Mouse (Mus musculus) brain, embryonic 14.5 days (tissue): Measurements from ENCODE around the gene Tenm2.

ENCODE experiments used
- CTCF ChIP-seq: fragments of 200-500 bp; IDR thresholded peaks from 2 replicates; pipeline ENCODE4 v1.5.1; 2012; ENCODE audit warnings: inconsistent platforms, mild to moderate bottlenecking, moderate library complexity, borderline replicate concordance; ENCODE audit not compliant: insufficient read depth, insufficient read length; ENCODE audit errors: extremely low read depth
- POLR2A ChIP-seq: fragments of 200-500 bp; IDR thresholded peaks from 2 replicates; pipeline ENCODE4 v1.6.1; 2012; ENCODE audit warnings: mild to moderate bottlenecking, inconsistent platforms, borderline replicate concordance; ENCODE audit not compliant: poor library complexity, insufficient read depth, insufficient read length, severe bottlenecking; ENCODE audit errors: extremely low read depth

DNA sequence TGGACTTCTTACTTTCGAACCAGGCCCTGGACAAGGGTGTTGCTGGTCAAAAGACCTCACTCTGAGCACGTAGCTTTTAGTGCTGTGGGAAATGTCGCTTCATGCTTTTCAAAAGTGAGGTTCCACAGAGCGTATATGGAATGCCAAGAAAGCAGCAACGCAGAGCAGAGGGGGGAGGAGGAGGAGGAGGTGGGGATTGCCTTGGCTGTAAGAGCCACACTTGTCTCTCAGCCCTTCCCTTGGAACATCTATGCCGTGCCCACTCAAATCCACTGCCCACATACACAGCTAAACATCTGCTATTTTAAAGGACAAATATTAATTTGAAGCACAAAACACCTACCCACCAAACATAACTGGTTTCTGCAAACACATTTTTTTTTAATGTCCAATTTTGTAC lies 544.9 kb downstream of the Tenm2 start:
- TF ChIP-seq CTCF (no peak), POLR2A (no peak)
